ENCODE assay signal across 8 mouse cellular contexts in the genomic region with DNA sequence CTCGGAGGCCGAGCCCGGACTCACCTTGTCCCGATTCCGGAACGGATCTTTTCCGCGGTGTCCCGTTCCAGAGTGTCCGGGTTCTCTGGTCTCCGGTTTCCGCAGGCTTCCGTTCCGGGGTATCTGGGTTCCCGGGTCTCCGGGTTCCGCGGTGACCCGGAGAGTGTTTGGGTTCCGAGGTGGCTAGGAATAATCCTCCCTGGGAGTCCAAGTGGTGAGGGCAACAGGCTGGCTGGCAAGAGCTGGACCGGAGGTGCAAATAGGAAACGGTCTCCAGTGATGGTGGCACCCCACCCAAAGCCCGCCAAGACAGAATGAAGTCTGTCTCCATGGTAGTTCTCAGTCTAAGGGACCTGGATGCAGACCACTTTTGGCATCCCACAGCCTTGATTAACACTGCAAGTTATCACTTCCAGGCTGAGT. TPM values are rescaled to one million over a fixed set of nuclear protein-coding genes. Genes with fewer than 3 reads are reported as not detected.
DNase-seq lines count a peak whose midpoint lies in the region; ATAC-seq and TF ChIP-seq lines count a peak whose summit lies in the region.

A gene (minus strand): TSS at position 64 of the 423 bp plus-strand sequence.

- H3K9me3 ChIP-seq in heart, embryonic 14.5 days (ENCODE audit: control insufficient read depth, low read length), result peaks cover 4% of the 10 kb centered on the region; the same call in 1 of the 2 replicates
- no peaks in the 10 kb centered on the region for H3K9me3 ChIP-seq in liver, embryonic 11.5 days (ENCODE audit: control insufficient read depth, low read length)

- peaks cover 9% of the 10 kb centered on the region for H3K79me2 ChIP-seq in myocyte (ENCODE audit: control insufficient read depth, insufficient read depth)

- peak within 1 kb of the TSS; percentile 77 for H3K4me2 ChIP-seq in heart, embryonic 14.5 days (ENCODE audit: low read length)
- H3K4me2 ChIP-seq in liver, embryonic 11.5 days, result peak within 1 kb of the TSS; percentile 60
- peak within 1 kb of the TSS; percentile 98 for H3K4me2 ChIP-seq in myocyte (ENCODE audit: low read depth)

- H3K4me1 ChIP-seq in heart, embryonic 14.5 days (ENCODE audit: control insufficient read depth in 2 of 2, insufficient read depth in 2 of 2, low read length in 2 of 2), result no peaks in the 10 kb centered on the region
- H3K4me1 ChIP-seq in liver, embryonic 11.5 days (replicated peaks; ENCODE audit: control insufficient read depth, insufficient read depth, low read length), result no peaks in the 10 kb centered on the region

- H3K27ac ChIP-seq in heart, embryonic 14.5 days (replicated peaks in 1 of 2; ENCODE audit: control insufficient read depth in 1 of 2, insufficient read depth in 1 of 2, low read depth in 2 of 2, low read length in 2 of 2), result peak within 1 kb of the TSS in 1 of 2 experiments; percentile 57; a peak in 2 of 4 replicates
- no peak within 1 kb of the TSS for H3K27ac ChIP-seq in liver, embryonic 11.5 days (ENCODE audit: low read depth, low read length)

- H3K36me3 ChIP-seq in heart, embryonic 14.5 days (ENCODE audit: control insufficient read depth, insufficient read depth, low read length), result no peaks in the 10 kb centered on the region
- H3K36me3 ChIP-seq in liver, embryonic 11.5 days (ENCODE audit: control insufficient read depth, insufficient read depth, low read length), result no peaks in the 10 kb centered on the region
- no peaks in the 10 kb centered on the region for H3K36me3 ChIP-seq in myocyte (ENCODE audit: control insufficient read depth, insufficient read depth)
- H3K36me3 ChIP-seq in splenic B cell, adult 2 months (ENCODE audit: control insufficient read depth, insufficient read depth, low read length, poor library complexity, severe bottlenecking), result no peaks in the 10 kb centered on the region

- 2% methylated on average over 23 of the region's 23 CpGs for WGBS in heart, embryonic 14.5 days
- WGBS in liver, embryonic 11.5 days, result under 1% methylated on average over 23 of the region's 23 CpGs

- H3ac ChIP-seq in myocyte (ENCODE audit: control insufficient read depth, insufficient read length), result peak within 1 kb of the TSS; percentile 9

- H3K27me3 ChIP-seq in heart, embryonic 14.5 days (ENCODE audit: control insufficient read depth, insufficient read depth, low read length), result no peaks in the 10 kb centered on the region
- H3K27me3 ChIP-seq in liver, embryonic 11.5 days (replicated peaks; ENCODE audit: control insufficient read depth, insufficient read depth, low read length), result no peaks in the 10 kb centered on the region
- H3K27me3 ChIP-seq in myocyte (ENCODE audit: control insufficient read depth, insufficient read depth, insufficient read length), result no peaks in the 10 kb centered on the region
- H3K27me3 ChIP-seq in splenic B cell, adult 2 months (ENCODE audit: control insufficient read depth, insufficient read depth, low read length, poor library complexity, severe bottlenecking), result no peaks in the 10 kb centered on the region

- peak; percentile 87 for ATAC-seq in CD4-positive, CD25-positive, alpha-beta regulatory T cell, adult 4 months
- ATAC-seq in heart, embryonic 14.5 days (ENCODE audit: insufficient number of reproducible peaks, insufficient read depth, low FRiP score, low read depth), result peak; percentile 71; the same call in 1 of the 2 replicates
- peak; percentile 83 for ATAC-seq in liver, embryonic 11.5 days (replicated peaks; ENCODE audit: low FRiP score)

- peak; percentile 68 for DNase-seq in c-Kit-positive CD71-negative TER-119-negative erythroid progenitor cells, embryonic 14.5 days (ENCODE audit: low read depth)
- peak; percentile 34 for DNase-seq in fibroblast of lung, adult 2 months (ENCODE audit: low read depth)
- DNase-seq in kidney, postnatal 10 days, result peak; percentile 89
- peak; percentile 83 for DNase-seq in liver, embryonic 11.5 days (ENCODE audit: low spot score)
- peak; percentile 56 for DNase-seq in splenic B cell, adult 2 months (ENCODE audit: low read depth, low spot score)

- H3K4me3 ChIP-seq in heart, embryonic 14.5 days (ENCODE audit: control insufficient read depth in 1 of 2, insufficient read depth in 1 of 2, low read depth in 1 of 2, low read length in 2 of 2), result peak within 1 kb of the TSS; percentile 80 to 85
- peak within 1 kb of the TSS; percentile 69 for H3K4me3 ChIP-seq in liver, embryonic 11.5 days (ENCODE audit: low read depth, low read length)
- H3K4me3 ChIP-seq in myocyte, result peak within 1 kb of the TSS; percentile 63

- peak within 1 kb of the TSS; percentile 94 for H3K9ac ChIP-seq in heart, embryonic 14.5 days (ENCODE audit: low read length)
- H3K9ac ChIP-seq in liver, embryonic 11.5 days (ENCODE audit: low read depth, low read length), result peak within 1 kb of the TSS; percentile 68

- TF ChIP-seq POLR2A in myocyte (IDR thresholded peaks at IDR 0.05; ENCODE audit: insufficient read length, low read depth), result no peak

TF ChIP-seq in myocyte, 11 proteins besides CTCF, POLR2A, EP300 and RAD21:
- TF ChIP-seq POLR2AphosphoS2 (IDR thresholded peaks at IDR 0.05; ENCODE audit: insufficient read length, low read depth), result peak; percentile 76
- TF ChIP-seq E2F4 (IDR thresholded peaks at IDR 0.05; ENCODE audit: insufficient read depth), result no peak

RNA-seq across cellular contexts. Expression of the gene that starts here (rescaled TPM):
- polyA plus RNA-seq in CD4-positive, CD25-positive, alpha-beta regulatory T cell, adult 4 months (2017; shearing (Covaris generic)), result 1 to 10 TPM; 2.6 to 3.8 TPM
- 3.9 and 4.6 TPM in 2 replicates for polyA plus RNA-seq in heart, embryonic 14.5 days (2014; fragmentation: Nextera tagmentation; extraction: Ambion mirVana)
- polyA plus RNA-seq in liver, embryonic 11.5 days (2014; fragmentation: Nextera tagmentation; extraction: Ambion mirVana), result 3.2 and 3.7 TPM in 2 replicates
- polyA plus RNA-seq in myocyte (2012; fragmentation: generic; extraction: Trizol), result 0.91 TPM

Comparison
In these comparisons a context has a peak if more than half of its experiments do, and no peak if none do; other contexts are left out.
1. DNase-seq: peak in every context shown above with its lines; median percentile 89 in kidney, postnatal 10 days; 83 in liver, embryonic 11.5 days; 68 in c-Kit-positive CD71-negative TER-119-negative erythroid progenitor cells, embryonic 14.5 days; 56 in splenic B cell, adult 2 months; 34 in fibroblast of lung, adult 2 months.